Mouse (Mus musculus): ENCODE data around the gene Uba52.
"Not testable (repeated sequence)": the region's sequence is repeated elsewhere in the genome, so short reads cannot be mapped to it uniquely, and the experiment has no call there.

Uba52 gene

GRCm38 (mm10) chr8:70534281-70534680, 23.7 kb upstream of the Uba52 start:
- no peak for DNase-seq (ENCODE audit: low read depth, low spot score)

GRCm38 (mm10) chr8:70530314-70530713, 19.7 kb upstream of the Uba52 start:
- DNase-seq (ENCODE audit: low read depth, low spot score), result no peak

GRCm38 (mm10) chr8:70529741-70530161, 19.1 kb upstream of the Uba52 start:
- DNase-seq (ENCODE audit: low read depth, low spot score), result no peak

- no peak for DNase-seq (ENCODE audit: low read depth, low spot score)
These were observed 18.7 kb upstream of the Uba52 start for GRCm38 (mm10) chr8:70529299-70529698.

GRCm38 (mm10) chr8:70528182-70528797, 17.7 kb upstream of the Uba52 start:
- no peak for DNase-seq (ENCODE audit: low read depth, low spot score)

GRCm38 (mm10) chr8:70527512-70528181, 17.0 kb upstream of the Uba52 start, which contains the start of the genes Fkbp8 and Kxd1:
Gene Fkbp8, plus strand, starts transcription at chr8:70527724.
Gene Kxd1, minus strand, starts transcription at chr8:70527956.
- DNase-seq (ENCODE audit: low read depth, low spot score), result peak; percentile 94

GRCm38 (mm10) chr8:70527111-70527511, 16.5 kb upstream of the Uba52 start:
- no peak for DNase-seq (ENCODE audit: low read depth, low spot score)

GRCm38 (mm10) chr8:70522592-70523403, 12.2 kb upstream of the Uba52 start:
- peak; percentile 97 for DNase-seq (ENCODE audit: low read depth, low spot score)

- no peak for DNase-seq (ENCODE audit: low read depth, low spot score)
These were observed 9.0 kb upstream of the Uba52 start for GRCm38 (mm10) chr8:70519606-70520005.

GRCm38 (mm10) chr8:70519043-70519442, 8.4 kb upstream of the Uba52 start:
- no peak for DNase-seq (ENCODE audit: low read depth, low spot score)

- DNase-seq (ENCODE audit: low read depth, low spot score), result no peak
These were observed 7.5 kb upstream of the Uba52 start for GRCm38 (mm10) chr8:70517940-70518643.

GRCm38 (mm10) chr8:70513441-70513840, 2.8 kb upstream of the Uba52 start:
- no peak for DNase-seq (ENCODE audit: low read depth, low spot score)

GRCm38 (mm10) chr8:70512253-70512903, 1.8 kb upstream of the Uba52 start:
- no peak for DNase-seq (ENCODE audit: low read depth, low spot score)

- no peak for DNase-seq (ENCODE audit: low read depth, low spot score)
These were observed 1.2 kb upstream of the Uba52 start for GRCm38 (mm10) chr8:70511770-70512169.

- not testable (repeated sequence) for DNase-seq (ENCODE audit: low read depth, low spot score)
These were observed 573 bp upstream of the Uba52 start for GRCm38 (mm10) chr8:70511174-70511573.

GRCm38 (mm10) chr8:70509281-70509952, 1.2 kb downstream of the Uba52 start:
- no peak for DNase-seq (ENCODE audit: low read depth, low spot score)

GRCm38 (mm10) chr8:70507027-70507393, 3.6 kb downstream of the Uba52 start:
- no peak for DNase-seq (ENCODE audit: low read depth, low spot score)

- DNase-seq (ENCODE audit: low read depth, low spot score), result peak; percentile 93
These were observed 4.1 kb downstream of the Uba52 start, which contains the start of gene Rex1bd for GRCm38 (mm10) chr8:70506328-70507026. Gene Rex1bd, minus strand, starts transcription at chr8:70506752.

GRCm38 (mm10) chr8:70505698-70506327, 4.8 kb downstream of the Uba52 start:
- DNase-seq (ENCODE audit: low read depth, low spot score), result no peak

- peak; percentile 86 for DNase-seq (ENCODE audit: low read depth, low spot score)
These were observed 5.8 kb downstream of the Uba52 start for GRCm38 (mm10) chr8:70504851-70505250.
